Mouse (Mus musculus): ENCODE measurements at regions not wholly inside any gene's neighbourhood (a gene's known extent, or its start where the extent isn't known, plus 50 kb on each side); places are given as distances from the start of the nearest gene placed in this dataset.

DNA sequence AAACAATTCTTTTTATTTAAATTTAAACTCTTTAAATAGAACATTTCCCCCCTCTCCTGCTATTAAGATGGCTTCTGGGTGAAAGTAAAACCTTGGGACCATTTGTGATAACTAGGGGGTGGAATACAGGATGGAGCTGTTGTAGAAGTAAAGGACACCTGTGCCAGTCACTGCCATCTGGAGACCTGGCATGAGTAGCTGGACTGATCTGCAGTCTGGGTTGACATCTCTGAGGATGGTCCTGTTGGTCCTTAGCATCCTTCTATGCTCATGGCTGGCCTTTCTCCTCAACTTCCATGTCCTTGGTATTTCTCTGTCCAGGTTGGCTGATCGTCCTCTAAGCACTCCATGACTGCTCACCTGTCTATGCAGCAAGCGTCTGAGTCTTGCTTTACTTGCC lies 58.3 kb downstream of the Gm815 start:
- TF ChIP-seq ZKSCAN1 (IDR thresholded peaks at IDR 0.05; ENCODE audit: low read depth, low read length) = no peak
- no peak for TF ChIP-seq CTCF (IDR thresholded peaks at IDR 0.05 in 2 of 3, conservative IDR thresholded peaks at IDR 0.05 in 1 of 3; ENCODE audit: control insufficient read depth in 1 of 3, insufficient read depth in 1 of 3, low read depth in 2 of 3, low read length in 3 of 3, poor library complexity in 1 of 3, severe bottlenecking in 1 of 3)
- TF ChIP-seq USF1 (IDR thresholded peaks at IDR 0.05; ENCODE audit: low read depth, low read length) = no peak
- no peak for TF ChIP-seq EP300 (IDR thresholded peaks at IDR 0.05; ENCODE audit: low read depth in 1 of 2, low read length in 2 of 2)
- no peak for TF ChIP-seq E2F4 (IDR thresholded peaks at IDR 0.05; ENCODE audit: borderline replicate concordance, low read depth, low read length)
- TF ChIP-seq CHD2 (IDR thresholded peaks at IDR 0.05; ENCODE audit: low read length) = no peak
- TF ChIP-seq POLR2A (IDR thresholded peaks at IDR 0.05; ENCODE audit: control insufficient read depth in 1 of 2, insufficient read depth in 1 of 2, low read depth in 1 of 2, low read length in 2 of 2, poor library complexity in 1 of 2) = no peak
